Mouse (Mus musculus): ENCODE data around the gene Hif3a. TPM values are rescaled to one million over a fixed set of nuclear protein-coding genes. Genes with fewer than 3 reads are reported as not detected.

Hif3a gene
- polyA plus RNA-seq, 1 experiment from 2014 or later, result 47.3 TPM

DNA sequence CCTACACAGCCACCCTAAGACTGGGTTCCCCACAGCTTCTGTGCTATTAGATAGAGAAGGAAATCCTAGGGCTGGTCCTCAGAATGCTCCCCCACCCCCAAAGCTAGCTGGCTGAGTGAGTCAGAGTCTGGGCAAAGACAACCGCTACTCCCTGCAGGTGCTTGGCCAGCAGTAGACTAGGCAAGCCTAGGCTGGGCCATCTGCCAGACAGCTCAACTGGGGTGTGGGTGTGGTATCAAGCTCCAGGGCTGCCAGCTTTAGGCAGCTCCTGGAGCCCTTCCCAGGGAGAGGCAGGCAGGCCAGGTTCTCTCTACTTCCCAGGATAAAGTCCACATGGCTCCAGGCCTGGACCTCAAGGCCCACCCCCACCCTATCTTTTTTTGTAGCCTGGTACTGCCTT is 45.2 kb downstream of the Hif3a start:
- Histone ChIP-seq H3K27ac (peak overlapping the region; percentile 81), H3K9me3 (no peaks in the 10 kb centered on the region), H3K4me3 (replicated peaks) (no peak overlapping the region), H3K4me1 (peaks cover 9% of the 10 kb centered on the region; the same call in 1 of the 2 replicates), H3K4me2 (no peak overlapping the region), H3K27me3 (replicated peaks) (no peaks in the 10 kb centered on the region), H3K36me3 (peaks cover 50% of the 10 kb centered on the region), H3K9ac (no peak overlapping the region)
- peak; percentile 96 for ATAC-seq (ENCODE audit: insufficient read depth, low FRiP score, low read depth)
- WGBS, result 37% methylated on average over 1 of the region's 1 CpGs

DNA sequence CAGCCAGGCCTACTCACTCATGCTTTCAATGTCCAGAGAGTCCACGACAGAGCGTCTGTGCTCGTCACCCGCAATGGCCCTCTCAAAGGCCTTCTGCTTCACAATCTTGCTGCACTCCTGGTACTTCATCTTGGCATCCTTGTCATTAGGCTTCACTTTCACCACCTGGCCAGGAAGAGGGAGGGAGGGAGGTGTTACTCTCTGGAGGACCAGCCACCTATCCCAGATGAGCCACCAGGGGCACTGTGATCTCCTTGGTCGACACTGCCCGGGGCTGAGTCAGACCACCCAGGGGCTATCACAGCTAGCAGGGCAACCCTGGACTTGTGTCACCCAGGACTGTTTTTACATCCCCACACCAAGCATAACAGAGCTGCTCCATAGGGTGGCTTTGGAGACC is 46.8 kb downstream of the Hif3a start:
- WGBS, result 80% methylated on average over 6 of the region's 6 CpGs
- Histone ChIP-seq H3K4me3 (replicated peaks) (no peak overlapping the region), H3K4me2 (no peak overlapping the region), H3K27ac (no peak overlapping the region), H3K4me1 (peaks cover 9% of the 10 kb centered on the region; the same call in 1 of the 2 replicates), H3K9ac (no peak overlapping the region), H3K27me3 (replicated peaks) (no peaks in the 10 kb centered on the region), H3K36me3 (peaks cover 50% of the 10 kb centered on the region), H3K9me3 (no peaks in the 10 kb centered on the region)
- no peak for ATAC-seq (ENCODE audit: insufficient read depth, low FRiP score, low read depth)

DNA sequence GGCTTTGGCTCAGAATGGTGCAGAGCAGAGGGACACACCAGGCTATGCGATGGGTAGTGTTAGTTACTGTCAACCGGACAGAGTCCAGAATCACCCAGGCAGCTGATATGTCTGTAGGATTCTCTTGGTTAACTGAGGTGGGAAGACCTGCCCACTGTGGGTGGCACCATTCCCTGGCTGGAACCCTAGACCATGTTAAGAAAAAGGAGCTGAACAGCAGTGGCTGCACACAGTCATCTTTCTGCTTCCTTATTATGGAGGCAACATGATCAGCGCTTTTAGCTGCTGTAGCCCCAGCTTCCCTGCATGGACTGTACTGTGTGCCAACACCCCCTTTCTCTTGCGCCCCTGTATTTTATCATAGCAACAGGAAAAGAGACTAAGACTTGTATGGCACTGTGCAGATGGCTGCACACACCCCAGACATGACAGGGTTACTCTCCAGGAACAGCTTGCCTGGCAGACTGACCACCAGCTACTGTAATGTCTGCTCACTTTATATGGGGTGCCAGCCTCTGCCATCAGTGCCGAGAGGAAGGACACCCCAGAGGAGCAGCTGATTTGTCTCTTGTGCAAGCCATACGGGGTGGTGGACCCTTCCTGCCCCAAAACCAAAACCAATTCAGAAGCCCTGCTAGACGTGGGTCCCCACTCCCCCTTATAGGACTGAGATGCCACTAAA is 50.2 kb downstream of the Hif3a start:
- 91% methylated on average over 7 of the region's 7 CpGs for WGBS
- Histone ChIP-seq H3K36me3 (peaks cover 64% of the 10 kb centered on the region), H3K27me3 (replicated peaks) (no peaks in the 10 kb centered on the region), H3K4me3 (replicated peaks) (no peak overlapping the region), H3K9me3 (no peaks in the 10 kb centered on the region), H3K4me2 (no peak overlapping the region), H3K27ac (no peak overlapping the region), H3K9ac (no peak overlapping the region), H3K4me1 (peaks cover 8% of the 10 kb centered on the region; the same call in 1 of the 2 replicates)
- ATAC-seq (ENCODE audit: insufficient read depth, low FRiP score, low read depth), result no peak

DNA sequence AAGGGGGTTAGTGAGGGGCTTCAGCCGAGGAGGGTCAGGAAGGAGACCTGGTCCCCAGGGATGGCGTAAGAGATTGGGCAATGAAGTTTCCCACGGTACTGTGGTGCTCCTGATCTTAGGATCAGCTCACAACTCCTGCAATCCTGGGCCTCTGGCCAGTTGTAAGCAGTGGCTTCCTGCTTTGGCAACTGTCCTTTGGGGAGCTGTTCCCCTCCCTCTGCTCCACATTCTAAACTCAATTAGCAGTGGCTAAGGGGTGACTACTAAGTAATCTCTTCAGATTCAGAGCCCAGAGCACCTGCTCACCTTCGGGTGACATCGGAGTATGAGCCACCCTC is 52.2 kb downstream of the Hif3a start:
- 85% methylated on average over 5 of the region's 5 CpGs for WGBS
- no peak overlapping the region for H3K4me3 ChIP-seq (replicated peaks)
- H3K4me2 ChIP-seq, result no peak overlapping the region
- H3K9ac ChIP-seq, result no peak overlapping the region
- no peaks in the 10 kb centered on the region for H3K9me3 ChIP-seq
- H3K4me1 ChIP-seq, result no peaks in the 10 kb centered on the region
- H3K27ac ChIP-seq, result no peak overlapping the region
- no peak for ATAC-seq (ENCODE audit: insufficient read depth, low FRiP score, low read depth)
- no peaks in the 10 kb centered on the region for H3K27me3 ChIP-seq (replicated peaks)
- peaks cover 81% of the 10 kb centered on the region for H3K36me3 ChIP-seq

DNA sequence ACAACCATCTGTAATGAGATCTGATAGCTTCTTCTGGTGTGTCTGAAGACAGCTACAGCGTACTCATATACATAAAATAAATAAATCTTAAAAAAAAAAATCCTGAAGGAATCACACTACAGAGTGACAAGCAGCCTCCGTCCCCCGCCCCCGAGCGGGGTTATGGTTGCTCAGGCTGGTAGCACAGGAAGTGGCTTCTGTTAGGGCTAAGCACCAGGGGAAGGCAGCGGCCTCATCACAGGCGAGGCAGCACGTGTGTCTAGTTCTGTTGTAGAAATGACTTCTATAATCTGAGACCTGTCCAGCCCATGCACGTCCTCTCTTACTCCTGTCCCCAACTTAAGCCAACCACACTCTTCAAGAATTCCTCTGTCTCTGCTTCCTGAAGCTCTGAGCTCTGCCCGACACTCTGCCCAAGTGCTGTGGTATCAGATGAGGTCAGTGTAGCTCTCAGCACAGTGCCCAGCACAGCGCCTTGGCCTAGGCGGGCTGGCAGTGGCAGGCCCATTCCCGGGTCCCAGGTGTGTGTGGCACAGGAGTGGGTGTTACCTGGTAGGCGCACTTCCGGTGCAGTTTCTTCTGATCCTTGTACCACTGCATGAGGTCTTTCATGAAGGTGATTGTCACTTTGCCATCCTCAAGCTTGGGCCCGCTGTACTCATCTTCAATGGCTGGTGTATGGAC is 52.8 kb downstream of the Hif3a start:
- Histone ChIP-seq H3K27ac (no peak overlapping the region), H3K9ac (no peak overlapping the region), H3K27me3 (replicated peaks) (no peaks in the 10 kb centered on the region), H3K9me3 (no peaks in the 10 kb centered on the region), H3K4me1 (no peaks in the 10 kb centered on the region), H3K4me2 (no peak overlapping the region), H3K36me3 (peaks cover 82% of the 10 kb centered on the region), H3K4me3 (replicated peaks) (no peak overlapping the region)
- WGBS, result 86% methylated on average over 16 of the region's 16 CpGs
- ATAC-seq (ENCODE audit: insufficient read depth, low FRiP score, low read depth), result no peak

DNA sequence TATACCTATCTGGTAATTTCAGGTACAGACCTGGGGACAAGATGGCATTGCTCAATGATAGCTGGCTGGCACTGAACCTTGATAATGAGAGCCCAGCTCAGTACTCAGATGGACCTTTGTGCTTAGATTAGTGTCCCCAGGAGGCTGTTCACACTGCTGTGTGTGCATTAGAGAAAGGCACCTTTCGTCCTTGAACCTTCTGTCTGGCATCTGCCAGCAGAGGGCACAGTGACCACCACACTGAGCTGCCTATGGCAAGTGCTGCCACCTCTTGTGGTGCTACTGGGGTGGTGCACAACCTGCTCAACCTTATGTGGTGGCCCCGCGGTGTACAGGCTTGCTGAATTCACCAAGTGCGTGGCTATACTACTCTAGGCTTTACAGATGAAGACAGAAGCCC is 54.9 kb downstream of the Hif3a start:
- no peaks in the 10 kb centered on the region for H3K27me3 ChIP-seq (replicated peaks)
- no peak overlapping the region for H3K4me3 ChIP-seq (replicated peaks)
- H3K36me3 ChIP-seq, result peaks cover 66% of the 10 kb centered on the region
- ATAC-seq (ENCODE audit: insufficient read depth, low FRiP score, low read depth), result no peak
- H3K4me2 ChIP-seq, result no peak overlapping the region
- H3K9ac ChIP-seq, result no peak overlapping the region
- WGBS, result 81% methylated on average over 4 of the region's 4 CpGs
- peaks cover 3% of the 10 kb centered on the region; the same call in 1 of the 2 replicates for H3K4me1 ChIP-seq
- no peak overlapping the region for H3K27ac ChIP-seq
- no peaks in the 10 kb centered on the region for H3K9me3 ChIP-seq

DNA sequence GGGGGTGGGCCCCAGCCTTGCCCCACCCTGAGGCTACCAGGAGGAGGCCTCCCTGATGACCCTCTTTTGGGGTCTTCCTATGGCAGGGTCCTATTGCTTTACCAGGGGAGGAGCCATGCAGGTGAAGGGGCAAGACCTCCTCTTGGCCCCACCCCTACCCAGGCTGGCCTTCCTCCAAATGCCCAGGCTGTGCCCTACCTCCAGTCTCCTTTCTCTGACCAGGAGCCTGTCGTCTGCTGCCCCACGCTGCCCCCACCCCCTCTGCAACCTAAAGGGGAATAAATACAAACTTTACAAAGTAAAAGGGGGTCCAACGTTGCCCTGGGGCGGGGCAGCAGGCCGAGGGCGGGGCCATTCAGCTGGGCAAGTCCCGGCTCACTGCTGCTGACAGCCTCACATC is 57.5 kb downstream of the Hif3a start:
- no peak overlapping the region for H3K4me3 ChIP-seq (replicated peaks)
- H3K9me3 ChIP-seq, result no peaks in the 10 kb centered on the region
- H3K4me1 ChIP-seq, result peaks cover 3% of the 10 kb centered on the region; the same call in 1 of the 2 replicates
- no peak for ATAC-seq (ENCODE audit: insufficient read depth, low FRiP score, low read depth)
- WGBS, result 81% methylated on average over 7 of the region's 7 CpGs
- no peak overlapping the region for H3K27ac ChIP-seq
- peaks cover 53% of the 10 kb centered on the region for H3K36me3 ChIP-seq
- H3K9ac ChIP-seq, result no peak overlapping the region
- H3K27me3 ChIP-seq (replicated peaks), result no peaks in the 10 kb centered on the region
- H3K4me2 ChIP-seq, result no peak overlapping the region

DNA sequence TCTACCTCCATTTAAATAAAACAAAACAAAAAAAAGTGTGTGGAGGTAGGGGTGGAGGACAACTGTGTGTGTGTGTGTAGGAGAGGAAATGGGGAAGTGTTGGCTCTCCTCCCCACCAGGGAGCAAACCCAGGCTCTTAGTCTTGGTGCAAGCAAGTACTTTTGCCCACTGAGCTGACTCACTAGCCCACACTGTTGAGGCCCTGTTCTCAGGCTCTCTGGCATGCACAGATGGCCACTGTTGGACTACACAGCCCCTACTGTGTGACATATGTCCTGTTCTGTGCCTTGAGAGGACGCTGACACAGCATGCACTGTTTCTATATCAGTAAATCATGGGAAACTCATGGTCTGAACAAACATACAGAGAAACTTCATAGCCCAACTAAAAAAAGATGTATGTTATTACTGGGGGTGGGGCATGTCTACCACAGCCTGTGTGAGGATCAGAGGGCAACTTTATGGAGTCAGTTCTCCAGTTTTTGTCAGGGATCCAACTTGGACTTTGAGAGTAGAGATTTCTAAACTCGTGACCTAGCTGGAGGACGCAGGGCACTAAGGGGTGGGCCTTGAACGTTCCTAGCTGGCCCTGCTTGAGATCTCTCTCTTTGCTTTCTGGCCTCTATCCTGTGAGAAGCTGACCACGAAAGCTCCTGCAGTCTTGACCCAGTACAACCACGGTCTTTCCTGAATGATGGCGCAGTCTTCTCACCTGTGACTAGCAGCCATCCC is 58.8 kb downstream of the Hif3a start:
- WGBS, result 71% methylated on average over 7 of the region's 7 CpGs
- ATAC-seq (ENCODE audit: insufficient read depth, low FRiP score, low read depth), result no peak
- peaks cover 51% of the 10 kb centered on the region for H3K36me3 ChIP-seq
- H3K27me3 ChIP-seq (replicated peaks), result no peaks in the 10 kb centered on the region
- no peak overlapping the region for H3K4me2 ChIP-seq
- peaks cover 3% of the 10 kb centered on the region; the same call in 1 of the 2 replicates for H3K4me1 ChIP-seq
- H3K27ac ChIP-seq, result peak overlapping the region; percentile 32; the same call in 1 of the 2 replicates
- no peak overlapping the region for H3K4me3 ChIP-seq (replicated peaks)
- no peak overlapping the region for H3K9ac ChIP-seq
- no peaks in the 10 kb centered on the region for H3K9me3 ChIP-seq

DNA sequence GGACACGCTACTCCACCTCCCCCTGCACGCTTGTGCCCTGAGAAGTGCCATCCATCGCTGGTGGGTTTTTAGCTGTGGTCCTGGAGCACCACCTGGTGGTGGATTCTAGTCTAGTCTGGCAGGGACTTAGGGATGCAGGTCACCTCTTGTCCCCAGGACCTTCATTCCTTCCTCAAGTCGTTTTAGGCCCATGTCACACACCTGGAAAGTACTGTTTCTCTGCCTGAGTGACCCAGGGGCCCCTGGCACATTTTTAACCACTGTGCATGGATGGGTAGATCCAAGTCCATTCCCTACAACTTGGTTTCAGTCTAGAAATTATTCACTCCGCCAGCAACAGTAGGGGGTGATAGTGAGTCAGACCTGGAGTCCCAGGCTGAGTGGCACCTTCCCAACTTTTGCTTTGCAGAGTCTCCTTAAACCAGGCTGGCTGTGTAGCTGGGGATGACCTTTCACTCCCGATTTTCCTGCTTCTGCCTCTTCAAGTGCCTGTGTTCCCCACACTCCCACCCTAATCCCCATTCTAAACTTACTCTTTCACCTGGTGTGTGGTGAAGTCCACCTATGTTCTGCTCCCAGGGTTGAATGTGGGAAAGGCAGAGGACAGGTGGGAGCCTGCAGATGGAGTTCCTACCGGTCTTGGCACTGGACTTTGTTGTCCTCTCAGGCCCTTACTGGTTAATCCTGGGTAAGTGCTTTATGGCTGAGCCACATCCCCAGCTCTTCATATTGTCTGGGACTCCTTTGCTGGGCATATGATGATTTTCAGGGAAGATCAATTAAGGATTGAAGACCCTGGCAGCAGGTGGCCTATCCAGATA is 59.6 kb downstream of the Hif3a start:
- H3K9ac ChIP-seq, result no peak overlapping the region

DNA sequence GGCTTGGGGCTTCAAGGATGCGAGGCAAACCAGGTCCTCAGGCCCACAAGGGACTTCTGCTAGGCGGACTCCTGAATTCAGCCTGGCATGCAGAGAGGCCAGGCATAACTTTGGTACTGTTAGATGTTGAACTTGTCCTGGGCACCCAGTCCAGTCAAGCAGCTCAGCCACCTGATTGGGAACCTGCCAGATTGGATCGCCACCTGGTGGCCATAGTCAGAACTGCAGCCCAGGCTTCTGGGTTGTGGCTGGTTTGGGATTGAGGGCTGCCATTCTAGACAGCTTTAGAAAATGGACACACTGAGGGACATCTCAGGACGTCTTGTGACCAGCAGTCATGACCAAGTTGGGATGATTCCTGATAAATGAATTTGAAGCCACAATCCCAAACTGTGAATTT is 62.6 kb downstream of the Hif3a start:
- no peaks in the 10 kb centered on the region for H3K27me3 ChIP-seq (replicated peaks)
- 32% methylated on average over 4 of the region's 4 CpGs for WGBS
- ATAC-seq (ENCODE audit: insufficient read depth, low FRiP score, low read depth), result no peak
- H3K27ac ChIP-seq, result no peak overlapping the region; the same call in 1 of the 2 replicates
- H3K4me3 ChIP-seq (replicated peaks), result no peak overlapping the region
- peaks cover 29% of the 10 kb centered on the region for H3K4me1 ChIP-seq
- H3K9ac ChIP-seq, result no peak overlapping the region
- peaks cover 23% of the 10 kb centered on the region for H3K36me3 ChIP-seq
- H3K9me3 ChIP-seq, result no peaks in the 10 kb centered on the region
- H3K4me2 ChIP-seq, result no peak overlapping the region

More for the DNA sequence above, 59.6 kb downstream of the Hif3a start:
- Histone ChIP-seq H3K36me3 (peaks cover 47% of the 10 kb centered on the region), H3K4me1 (peaks cover 4% of the 10 kb centered on the region; the same call in 1 of the 2 replicates), H3K27me3 (replicated peaks) (no peaks in the 10 kb centered on the region), H3K27ac (peak overlapping the region; percentile 32; the same call in 1 of the 2 replicates), H3K4me3 (replicated peaks) (no peak overlapping the region), H3K9me3 (no peaks in the 10 kb centered on the region), H3K4me2 (no peak overlapping the region)
- WGBS, result 15% methylated on average over 7 of the region's 7 CpGs
- ATAC-seq (ENCODE audit: insufficient read depth, low FRiP score, low read depth), result peak; percentile 71; the same call in 1 of the 2 replicates

DNA sequence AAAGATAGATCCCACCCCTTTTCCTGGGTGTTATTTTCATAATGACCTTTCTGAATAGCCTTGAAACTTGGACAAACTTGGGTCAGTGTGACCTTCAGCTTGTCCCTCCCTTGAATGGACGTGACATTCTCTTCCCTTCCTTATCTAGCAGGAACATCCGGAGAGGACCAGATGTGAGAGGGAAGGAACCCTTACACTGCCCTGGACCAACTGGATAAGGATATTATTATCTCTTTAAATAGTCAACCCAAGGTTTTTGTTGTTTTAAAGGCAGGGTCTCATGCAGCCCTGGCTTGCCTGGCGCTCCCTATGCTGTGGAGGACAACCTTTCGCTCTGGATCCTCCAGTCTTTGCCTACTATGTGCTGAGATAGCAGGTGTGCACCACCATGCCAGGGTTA is 63.0 kb downstream of the Hif3a start:
- no peaks in the 10 kb centered on the region for H3K27me3 ChIP-seq (replicated peaks)
- peaks cover 19% of the 10 kb centered on the region for H3K36me3 ChIP-seq
- no peak overlapping the region for H3K9ac ChIP-seq

More for the DNA sequence above, 63.0 kb downstream of the Hif3a start:
- ATAC-seq (ENCODE audit: insufficient read depth, low FRiP score, low read depth), result no peak
- Histone ChIP-seq H3K4me3 (replicated peaks) (no peak overlapping the region), H3K9me3 (no peaks in the 10 kb centered on the region), H3K27ac (no peak overlapping the region; the same call in 1 of the 2 replicates), H3K4me2 (no peak overlapping the region), H3K4me1 (peaks cover 29% of the 10 kb centered on the region)
- WGBS, result 61% methylated on average over 4 of the region's 4 CpGs
